Mouse (Mus musculus): Measurements from ENCODE around the gene Strip2. TPM values are rescaled to one million over a fixed set of nuclear protein-coding genes. Genes with fewer than 3 reads are reported as not detected.

The Strip2 gene
- polyA plus RNA-seq, 1 experiment from 2014 or later: 0.92 TPM

DNA sequence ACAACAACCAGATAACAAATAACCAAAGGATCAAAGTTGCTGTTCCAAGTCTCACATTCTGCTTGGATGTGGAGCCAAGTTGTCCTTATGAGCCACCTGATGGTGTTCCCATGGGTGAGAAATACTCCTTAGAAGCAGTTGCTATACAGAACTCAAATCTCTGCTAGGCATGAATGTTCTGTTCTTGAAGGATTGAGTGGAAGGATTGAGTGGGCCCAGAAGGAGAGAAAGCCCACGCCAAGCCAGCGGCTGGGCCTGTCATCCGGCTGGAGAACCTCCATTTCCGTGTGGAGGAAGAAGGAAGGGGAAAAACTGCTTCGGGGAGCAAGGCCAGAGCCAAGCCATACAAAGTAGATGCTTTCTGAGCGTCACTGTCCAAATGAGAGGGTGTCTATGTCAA, 44.3 kb downstream of the Strip2 start:
- no peak for TF ChIP-seq CTCF (IDR thresholded peaks at IDR 0.05; ENCODE audit: low read depth)
- no peaks in the 10 kb centered on the region for H3K4me1 ChIP-seq (replicated peaks; ENCODE audit: insufficient read depth, low read length)
- no peak overlapping the region for H3K9ac ChIP-seq (ENCODE audit: low read depth, low read length)
- H3K27me3 ChIP-seq (ENCODE audit: insufficient read depth, low read length): no peaks in the 10 kb centered on the region
- no peaks in the 10 kb centered on the region for H3K36me3 ChIP-seq (ENCODE audit: insufficient read depth, low read length)
- DNase-seq (ENCODE audit: low spot score) (no peak), ATAC-seq (replicated peaks; ENCODE audit: low FRiP score, low read depth) (no peak)
- no peak overlapping the region for H3K4me3 ChIP-seq (replicated peaks; ENCODE audit: low read depth, low read length)
- no peak overlapping the region for H3K27ac ChIP-seq
- WGBS: 90% methylated on average over 6 of the region's 6 CpGs
- H3K9me3 ChIP-seq (replicated peaks; ENCODE audit: low read length): no peaks in the 10 kb centered on the region
- H3K4me2 ChIP-seq (ENCODE audit: low read length): no peak overlapping the region

DNA sequence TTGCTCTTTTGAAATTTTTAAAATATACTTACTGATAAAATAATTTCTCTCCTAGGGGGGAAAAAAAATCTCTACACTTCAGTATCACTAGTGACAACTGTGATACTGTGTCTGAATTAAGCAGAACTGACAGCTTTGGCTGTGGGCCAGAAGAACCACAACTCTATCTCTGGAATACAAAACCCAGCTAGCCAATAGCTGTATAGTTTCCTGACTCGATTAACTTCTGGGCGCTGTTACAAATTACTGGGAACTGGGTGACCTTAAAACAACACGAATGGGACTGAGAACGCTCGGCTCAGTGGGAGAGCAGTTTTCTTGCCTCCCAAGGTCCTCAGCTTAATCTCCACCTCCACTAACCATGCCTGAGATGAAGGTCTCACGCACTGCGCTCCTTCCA, 51.1 kb downstream of the Strip2 start:
- WGBS: 63% methylated on average over 7 of the region's 7 CpGs
- DNase-seq (ENCODE audit: low spot score): no peak
- Histone ChIP-seq H3K4me1 (replicated peaks; ENCODE audit: insufficient read depth, low read length) (no peaks in the 10 kb centered on the region), H3K9ac (ENCODE audit: low read depth, low read length) (no peak overlapping the region), H3K27ac (no peak overlapping the region), H3K9me3 (replicated peaks; ENCODE audit: low read length) (no peaks in the 10 kb centered on the region), H3K27me3 (ENCODE audit: insufficient read depth, low read length) (no peaks in the 10 kb centered on the region), H3K4me2 (ENCODE audit: low read length) (no peak overlapping the region), H3K36me3 (ENCODE audit: insufficient read depth, low read length) (no peaks in the 10 kb centered on the region), H3K4me3 (replicated peaks; ENCODE audit: low read depth, low read length) (no peak overlapping the region)
- TF ChIP-seq CTCF (IDR thresholded peaks at IDR 0.05; ENCODE audit: low read depth): no peak
- ATAC-seq (replicated peaks; ENCODE audit: low FRiP score, low read depth): no peak

DNA sequence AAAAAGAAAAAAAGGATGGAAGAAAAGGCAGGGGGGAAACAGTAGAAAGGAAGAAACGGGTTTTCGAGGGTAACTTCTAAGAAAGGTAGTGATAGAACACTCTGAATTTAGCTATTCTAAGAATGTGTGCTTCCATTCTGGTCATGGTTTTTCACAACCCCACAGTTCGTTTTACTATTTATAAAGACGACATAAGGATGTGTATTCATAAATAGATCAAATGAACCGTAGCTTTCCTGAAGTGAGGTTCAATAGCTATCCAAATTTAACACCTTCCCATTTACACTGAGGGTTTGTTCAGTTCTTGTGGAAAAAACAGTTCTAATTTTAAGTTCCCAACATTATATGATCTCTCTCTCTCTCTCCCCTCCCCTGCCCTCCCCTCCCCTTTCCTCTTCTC, 56.5 kb downstream of the Strip2 start:
- DNase-seq (ENCODE audit: low spot score): no peak
- 78% methylated on average over 5 of the region's 5 CpGs for WGBS

DNA sequence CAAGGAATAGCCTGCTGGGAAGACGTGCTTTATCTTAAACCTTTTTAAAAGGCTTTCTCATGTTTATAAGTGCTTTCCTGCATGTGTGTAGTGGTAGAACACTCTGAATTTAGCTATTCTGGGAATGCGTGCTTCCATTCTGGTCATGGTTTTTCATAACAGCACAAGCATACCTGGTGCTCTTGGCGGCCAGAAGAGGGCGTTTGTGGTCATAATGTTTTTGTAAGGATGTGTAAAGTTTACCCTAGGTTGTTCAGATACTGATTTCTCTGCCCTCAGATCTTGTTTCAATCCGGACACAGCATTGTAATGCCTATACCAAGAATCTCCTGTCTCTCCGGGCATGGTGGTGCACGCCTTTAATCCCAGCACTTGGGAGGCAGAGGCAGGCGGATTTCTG, 58.0 kb downstream of the Strip2 start:
- 67% methylated on average over 8 of the region's 8 CpGs for WGBS

More for the DNA sequence above, 56.5 kb downstream of the Strip2 start:
- no peak overlapping the region for H3K4me3 ChIP-seq (replicated peaks; ENCODE audit: low read depth, low read length)
- no peak overlapping the region for H3K9ac ChIP-seq (ENCODE audit: low read depth, low read length)
- H3K4me2 ChIP-seq (ENCODE audit: low read length): no peak overlapping the region
- H3K4me1 ChIP-seq (replicated peaks; ENCODE audit: insufficient read depth, low read length): no peaks in the 10 kb centered on the region
- no peak for ATAC-seq (replicated peaks; ENCODE audit: low FRiP score, low read depth)
- no peak overlapping the region for H3K27ac ChIP-seq
- no peaks in the 10 kb centered on the region for H3K36me3 ChIP-seq (ENCODE audit: insufficient read depth, low read length)
- H3K9me3 ChIP-seq (replicated peaks; ENCODE audit: low read length): no peaks in the 10 kb centered on the region
- no peaks in the 10 kb centered on the region for H3K27me3 ChIP-seq (ENCODE audit: insufficient read depth, low read length)
- TF ChIP-seq CTCF (IDR thresholded peaks at IDR 0.05; ENCODE audit: low read depth): no peak

DNA sequence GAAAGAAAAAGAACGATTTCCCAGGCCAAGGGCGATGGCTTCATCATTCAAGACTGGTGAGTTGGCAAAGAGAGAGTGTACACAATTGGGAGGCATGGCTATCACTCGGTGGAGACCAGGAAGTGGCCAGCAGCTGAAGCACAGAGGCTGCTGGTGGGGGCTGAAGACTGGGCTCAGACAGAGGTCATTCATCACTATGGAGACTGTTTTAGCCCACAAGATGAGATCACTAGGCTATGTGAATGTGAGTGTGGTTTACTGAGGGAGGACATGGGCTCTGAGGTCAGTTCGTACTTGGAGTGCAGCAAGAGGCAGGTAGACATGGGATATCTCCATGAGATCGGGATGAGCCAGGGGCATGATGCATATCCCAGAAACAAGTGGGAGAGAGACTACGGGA, 63.6 kb downstream of the Strip2 start:
- H3K4me2 ChIP-seq (ENCODE audit: low read length): no peak overlapping the region
- H3K27me3 ChIP-seq (ENCODE audit: insufficient read depth, low read length): no peaks in the 10 kb centered on the region
- H3K9me3 ChIP-seq (replicated peaks; ENCODE audit: low read length): no peaks in the 10 kb centered on the region
- no peaks in the 10 kb centered on the region for H3K36me3 ChIP-seq (ENCODE audit: insufficient read depth, low read length)
- H3K27ac ChIP-seq: no peak overlapping the region
- no peaks in the 10 kb centered on the region for H3K4me1 ChIP-seq (replicated peaks; ENCODE audit: insufficient read depth, low read length)
- ATAC-seq (replicated peaks; ENCODE audit: low FRiP score, low read depth): no peak
- 88% methylated on average over 6 of the region's 6 CpGs for WGBS
- TF ChIP-seq CTCF (IDR thresholded peaks at IDR 0.05; ENCODE audit: low read depth): no peak
- no peak for DNase-seq (ENCODE audit: low spot score)
- no peak overlapping the region for H3K4me3 ChIP-seq (replicated peaks; ENCODE audit: low read depth, low read length)
- no peak overlapping the region for H3K9ac ChIP-seq (ENCODE audit: low read depth, low read length)

More for the DNA sequence above, 58.0 kb downstream of the Strip2 start:
- H3K9ac ChIP-seq (ENCODE audit: low read depth, low read length): no peak overlapping the region
- no peak overlapping the region for H3K27ac ChIP-seq
- H3K27me3 ChIP-seq (ENCODE audit: insufficient read depth, low read length): no peaks in the 10 kb centered on the region
- H3K36me3 ChIP-seq (ENCODE audit: insufficient read depth, low read length): no peaks in the 10 kb centered on the region
- DNase-seq (ENCODE audit: low spot score) (no peak), ATAC-seq (replicated peaks; ENCODE audit: low FRiP score, low read depth) (no peak)
- H3K4me2 ChIP-seq (ENCODE audit: low read length): no peak overlapping the region
- TF ChIP-seq CTCF (IDR thresholded peaks at IDR 0.05; ENCODE audit: low read depth): peak; percentile 50; the same call in 1 of the 2 replicates
- no peaks in the 10 kb centered on the region for H3K9me3 ChIP-seq (replicated peaks; ENCODE audit: low read length)
- H3K4me3 ChIP-seq (replicated peaks; ENCODE audit: low read depth, low read length): no peak overlapping the region
- H3K4me1 ChIP-seq (replicated peaks; ENCODE audit: insufficient read depth, low read length): no peaks in the 10 kb centered on the region

DNA sequence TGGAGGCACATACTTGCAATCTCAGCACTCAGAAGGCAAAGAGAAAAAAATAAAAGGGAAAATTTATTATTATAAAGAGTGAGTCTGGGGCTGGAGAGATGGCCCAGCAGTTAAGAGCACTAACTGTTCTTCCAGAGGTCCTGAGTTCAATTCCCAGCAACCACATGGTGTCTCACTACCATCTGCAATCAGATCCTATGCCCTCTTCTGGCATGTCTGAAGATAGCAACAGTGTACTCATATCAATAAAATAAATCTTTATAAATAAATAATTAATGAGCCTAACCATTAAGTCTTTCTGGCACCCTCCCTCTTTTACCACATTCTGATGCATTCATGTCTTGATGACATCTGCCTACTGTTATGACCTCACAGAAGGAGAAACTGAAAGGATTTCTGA, 65.0 kb downstream of the Strip2 start:
- ATAC-seq (replicated peaks; ENCODE audit: low FRiP score, low read depth) (no peak), DNase-seq (ENCODE audit: low spot score) (no peak)
- Histone ChIP-seq H3K36me3 (ENCODE audit: insufficient read depth, low read length) (no peaks in the 10 kb centered on the region), H3K27me3 (ENCODE audit: insufficient read depth, low read length) (no peaks in the 10 kb centered on the region), H3K4me2 (ENCODE audit: low read length) (no peak overlapping the region), H3K4me3 (replicated peaks; ENCODE audit: low read depth, low read length) (no peak overlapping the region), H3K27ac (no peak overlapping the region), H3K9me3 (replicated peaks; ENCODE audit: low read length) (no peaks in the 10 kb centered on the region), H3K4me1 (replicated peaks; ENCODE audit: insufficient read depth, low read length) (no peaks in the 10 kb centered on the region), H3K9ac (ENCODE audit: low read depth, low read length) (no peak overlapping the region)
- TF ChIP-seq CTCF (IDR thresholded peaks at IDR 0.05; ENCODE audit: low read depth): no peak

DNA sequence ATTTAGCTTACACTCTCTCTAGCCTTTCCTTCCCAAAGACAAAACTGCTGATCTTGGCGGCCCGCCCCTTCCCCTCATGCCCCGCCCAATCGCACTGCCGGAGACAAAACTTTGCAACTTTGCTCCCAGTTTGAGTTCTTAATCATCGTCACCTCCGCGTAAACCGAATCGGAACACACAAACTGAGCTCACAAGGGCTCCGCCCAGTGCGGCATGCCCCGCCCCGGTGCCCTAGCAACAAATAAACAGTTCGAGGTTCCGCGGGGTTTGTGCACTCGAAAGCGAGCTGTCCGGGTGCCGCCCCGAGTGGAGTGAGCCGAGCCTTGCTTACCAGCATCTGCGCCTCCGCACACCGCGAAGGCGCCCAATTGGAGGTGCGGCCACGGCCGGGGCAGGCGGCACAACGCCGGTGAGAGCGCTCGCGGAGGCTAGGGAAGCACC, 68.3 kb downstream of the Strip2 start:
- WGBS: under 1% methylated on average over 37 of the region's 37 CpGs
- peak overlapping the region; percentile 52; the same call in 1 of the 2 replicates for H3K27ac ChIP-seq
- no peak for TF ChIP-seq CTCF (IDR thresholded peaks at IDR 0.05; ENCODE audit: low read depth)
- H3K9ac ChIP-seq (ENCODE audit: low read depth, low read length): peak overlapping the region; percentile 52
- H3K4me2 ChIP-seq (ENCODE audit: low read length): peak overlapping the region; percentile 79
- peak overlapping the region; percentile 56 for H3K4me3 ChIP-seq (replicated peaks; ENCODE audit: low read depth, low read length)
- ATAC-seq (replicated peaks; ENCODE audit: low FRiP score, low read depth): peak; percentile 86
- H3K36me3 ChIP-seq (ENCODE audit: insufficient read depth, low read length): no peaks in the 10 kb centered on the region
- no peaks in the 10 kb centered on the region for H3K4me1 ChIP-seq (replicated peaks; ENCODE audit: insufficient read depth, low read length)
- no peaks in the 10 kb centered on the region for H3K9me3 ChIP-seq (replicated peaks; ENCODE audit: low read length)
- peak; percentile 89 for DNase-seq (ENCODE audit: low spot score)
- no peaks in the 10 kb centered on the region for H3K27me3 ChIP-seq (ENCODE audit: insufficient read depth, low read length)
